Mouse (Mus musculus) kidney, adult 11 months (tissue): ENCODE measurements around the gene Tmem150c.

Source experiments
- DNase-seq: peaks from one replicate; pipeline ENCODE4 v3.0.0; 2022

Tmem150c gene

DNA sequence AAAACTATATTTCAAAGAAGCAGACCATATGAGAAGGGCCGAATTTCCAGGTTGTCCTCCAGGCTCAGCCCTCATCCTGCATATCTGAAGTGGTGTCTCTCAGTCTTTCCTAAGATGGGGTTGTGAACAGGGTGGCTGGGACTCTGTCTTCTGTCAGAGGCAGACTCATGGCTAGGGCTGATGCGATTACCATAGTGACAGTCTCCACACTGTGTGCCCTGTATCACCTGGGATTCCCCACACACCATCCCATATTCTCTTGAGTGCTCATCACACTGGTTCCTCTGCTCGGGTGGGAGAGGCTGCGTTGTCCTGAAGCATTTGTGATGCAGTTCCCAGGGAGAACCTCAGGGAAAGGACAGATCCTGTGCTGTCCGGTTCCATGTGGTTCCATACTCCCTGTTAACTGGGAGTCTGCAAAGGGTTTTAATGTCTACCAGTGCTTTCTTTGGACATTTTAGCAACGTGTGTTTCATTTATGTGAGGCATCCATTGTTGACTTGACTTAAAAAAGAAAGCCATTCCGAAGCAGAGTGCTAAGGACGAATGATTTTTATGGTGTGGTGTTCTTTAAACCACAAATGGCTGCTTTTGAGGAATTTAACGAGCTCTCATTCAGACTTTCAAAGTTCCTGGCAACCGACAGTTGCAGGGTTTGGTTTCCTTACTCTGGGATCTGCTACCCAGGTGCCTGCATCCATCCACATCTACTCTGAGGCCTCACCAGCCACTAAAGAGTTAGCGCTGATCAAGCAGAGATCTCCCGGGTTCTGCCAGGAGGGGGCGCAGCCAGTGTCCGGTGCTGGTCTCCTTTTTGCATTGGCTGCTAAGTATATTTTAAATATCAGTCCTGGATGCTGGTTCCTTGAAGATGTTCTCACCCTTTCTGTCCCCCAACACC lies 7.2 kb upstream of the Tmem150c start:
- DNase-seq: no peak

DNA sequence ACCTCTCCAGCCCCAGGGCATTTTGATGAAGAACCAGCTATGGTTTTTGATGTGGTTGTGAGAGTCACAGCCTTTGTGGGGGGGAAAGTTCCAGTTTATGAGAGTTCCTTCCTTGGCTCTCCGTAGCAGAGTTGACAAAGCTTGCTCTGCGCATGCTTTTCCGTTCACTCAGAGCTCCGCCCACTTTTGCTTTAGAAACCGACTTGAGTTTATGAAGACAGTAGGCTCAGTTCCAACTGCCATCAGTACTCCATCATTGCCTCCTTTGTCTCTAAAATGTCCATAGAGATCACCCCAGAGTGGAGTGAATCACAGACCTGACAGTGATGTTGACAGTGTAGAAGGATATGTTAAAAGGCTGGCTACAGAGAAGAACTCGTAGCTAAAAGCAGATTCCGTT lies 3.8 kb upstream of the Tmem150c start:
- DNase-seq: no peak

DNA sequence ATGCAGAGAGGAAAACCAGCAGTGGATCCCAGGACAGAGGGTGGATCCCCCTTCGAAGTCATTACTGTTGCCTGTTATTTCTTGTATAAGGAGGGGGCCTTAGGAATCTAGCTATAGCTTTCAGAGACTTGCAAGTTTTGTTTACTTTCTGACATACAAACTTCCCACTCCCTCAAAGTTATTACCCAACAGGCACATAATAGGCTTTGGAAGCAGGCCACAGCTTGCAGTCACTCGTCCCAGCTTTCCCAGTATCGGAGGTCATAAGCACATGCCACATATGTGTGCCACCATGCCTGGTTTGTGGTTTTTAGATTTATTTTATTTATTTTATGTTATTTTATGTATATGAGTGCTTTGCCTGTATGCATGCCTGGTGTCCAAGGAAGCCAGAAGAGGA lies 3.2 kb upstream of the Tmem150c start:
- no peak for DNase-seq

DNA sequence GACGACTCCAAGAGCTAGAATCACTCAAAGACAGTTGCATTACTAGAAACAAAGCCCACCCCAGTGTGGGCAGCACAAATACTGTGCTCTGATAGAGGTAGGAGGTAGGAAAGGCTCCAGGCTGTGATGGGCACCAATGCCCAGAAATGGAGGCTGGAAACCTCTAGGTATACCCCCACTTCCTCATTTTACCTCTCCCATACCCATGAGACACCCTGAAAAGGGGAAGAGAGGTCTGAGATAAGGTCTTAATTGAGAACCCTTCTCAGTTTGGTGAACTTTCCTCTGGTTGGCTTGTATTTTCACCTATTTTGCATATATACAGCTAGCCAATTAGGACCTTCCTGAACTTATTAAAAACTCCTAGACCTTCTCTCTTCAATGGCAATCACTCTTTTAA lies 2.4 kb upstream of the Tmem150c start:
- no peak for DNase-seq

DNA sequence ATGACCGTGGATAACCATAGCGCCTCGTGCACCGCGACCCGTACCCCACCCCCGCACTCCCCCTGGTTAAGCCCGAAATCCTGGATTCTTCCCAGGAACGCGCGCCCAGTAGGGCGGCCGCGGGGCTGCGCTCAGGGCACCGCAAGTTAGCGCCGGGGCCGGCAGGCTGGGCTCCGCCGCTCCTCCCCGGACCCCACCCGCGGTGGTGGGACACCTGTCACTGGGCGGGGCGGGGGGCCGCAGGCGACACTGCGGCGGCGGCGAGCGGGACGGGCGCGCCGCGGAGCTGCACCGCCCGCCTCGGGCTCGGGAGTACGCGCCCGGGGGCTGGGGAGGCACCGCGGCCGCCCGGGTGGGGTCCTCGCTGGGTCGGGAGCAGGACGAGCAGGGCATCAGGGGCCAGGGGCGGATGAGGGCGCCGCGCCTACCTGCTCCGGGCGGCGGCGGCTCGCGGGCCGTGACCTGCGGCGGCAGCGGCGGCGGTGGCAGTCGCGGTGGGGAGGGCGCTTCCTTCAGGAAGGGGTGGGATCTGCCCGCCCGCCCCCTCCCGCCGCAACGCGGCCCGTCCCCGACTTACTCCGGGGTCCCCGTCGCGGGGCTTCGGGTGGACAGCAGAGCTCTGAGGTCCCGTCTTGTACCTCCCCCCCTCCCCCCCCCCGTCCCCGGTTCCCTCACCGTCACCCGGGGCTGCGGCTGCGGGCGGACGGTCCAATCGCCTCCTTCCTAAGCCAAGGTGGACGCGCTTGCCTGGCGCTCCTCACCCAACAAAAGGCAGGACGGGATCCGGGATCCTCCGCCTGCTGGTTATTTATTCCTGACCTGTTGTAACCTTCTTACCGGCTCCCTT lies 594 bp downstream of the Tmem150c start:
- DNase-seq: peak; percentile 31

DNA sequence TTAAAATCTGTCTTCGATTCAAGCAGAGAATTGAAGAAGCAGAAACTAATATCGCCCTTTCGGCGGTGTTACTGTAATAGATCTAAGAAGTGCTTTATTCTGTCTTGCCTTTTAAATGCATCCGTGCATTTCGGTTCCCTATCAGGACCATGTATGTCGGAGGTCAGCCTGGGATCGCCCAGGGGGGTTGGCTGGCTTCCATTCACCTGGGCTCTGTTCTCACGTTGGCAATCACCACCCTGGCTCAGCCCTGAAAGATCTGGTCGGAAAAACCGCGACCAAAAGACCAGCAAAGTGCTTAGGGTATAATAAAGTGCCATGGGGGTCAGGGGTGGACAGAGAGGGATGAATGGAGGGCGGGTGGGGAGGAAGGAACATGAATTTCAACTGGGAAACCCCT lies 1.3 kb downstream of the Tmem150c start:
- peak; percentile 10 for DNase-seq

DNA sequence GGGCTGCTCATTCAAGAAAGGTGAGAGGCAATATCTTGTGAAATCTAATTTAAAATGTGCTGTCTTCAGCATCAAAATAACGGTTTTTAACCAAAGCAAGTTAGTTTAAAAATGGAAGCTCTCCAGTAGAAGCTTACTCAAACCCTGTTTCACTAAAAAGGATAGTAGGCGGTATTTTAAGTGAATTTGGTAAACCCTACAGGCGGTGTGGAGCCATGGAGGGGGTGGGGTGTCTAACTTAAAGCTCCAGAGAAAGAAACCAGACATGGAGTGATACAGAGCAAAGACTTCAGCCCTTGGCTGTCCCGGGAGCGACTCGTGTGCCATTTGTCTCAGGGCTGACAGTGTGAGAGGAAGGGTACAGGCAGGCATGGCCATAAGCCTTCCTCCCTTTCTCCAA lies 4.0 kb downstream of the Tmem150c start:
- DNase-seq: no peak

DNA sequence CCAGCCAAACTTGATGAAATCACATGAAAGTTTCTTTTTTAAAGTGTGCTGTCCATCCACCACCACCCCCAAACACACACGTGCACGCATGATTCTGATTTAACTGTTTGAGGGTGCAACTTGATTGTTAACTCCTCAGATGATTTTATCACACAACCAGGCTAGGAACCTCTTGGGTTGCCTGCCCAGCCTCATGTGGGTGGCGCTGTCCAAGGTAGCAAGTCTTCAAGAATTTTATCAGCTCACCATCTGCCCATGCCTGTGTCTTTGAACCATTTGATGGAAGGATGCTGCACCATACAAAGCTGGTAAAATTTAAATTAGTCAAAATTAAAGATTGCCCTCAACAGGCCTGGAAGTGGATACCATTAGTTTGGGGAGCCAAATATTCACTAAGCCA lies 9.6 kb downstream of the Tmem150c start:
- DNase-seq: no peak

DNA sequence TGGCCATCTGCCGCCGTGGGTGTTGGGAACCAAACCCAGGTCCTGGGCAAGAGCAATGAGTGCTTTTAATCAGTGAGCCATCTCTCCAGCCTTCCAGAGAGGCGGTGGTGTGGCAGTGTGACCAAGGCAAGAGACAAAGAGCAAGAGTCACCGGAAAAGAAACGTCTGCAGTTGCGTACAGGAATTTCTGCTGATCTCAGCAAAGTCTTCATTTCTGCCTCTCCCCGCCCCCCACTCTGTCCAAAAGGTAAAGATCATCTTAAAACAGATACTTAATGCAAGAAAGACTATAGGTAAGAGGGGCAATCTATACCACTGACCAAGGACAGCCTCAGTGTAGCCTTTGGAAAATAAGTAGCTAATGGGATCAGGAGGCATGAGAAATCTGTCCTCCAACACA lies 14.8 kb downstream of the Tmem150c start:
- DNase-seq: no peak

DNA sequence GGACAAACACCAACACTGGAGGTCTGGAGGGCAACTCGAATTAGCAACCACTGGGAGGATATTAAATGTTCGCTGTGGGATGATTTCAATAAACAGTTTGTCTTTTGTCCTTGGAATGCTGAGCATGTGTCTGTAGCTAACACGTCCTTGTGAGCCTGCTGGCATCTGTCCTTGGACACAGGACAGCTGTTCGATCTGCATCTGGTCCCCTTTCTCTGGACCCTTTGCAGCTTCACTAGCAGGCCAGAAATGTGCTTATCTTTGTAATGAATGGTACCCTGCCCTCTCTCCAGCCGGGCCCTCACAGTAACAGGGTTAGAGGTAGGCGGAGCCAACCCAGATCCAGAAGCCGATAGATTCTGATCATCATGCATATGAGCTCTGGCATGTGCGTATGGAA lies 32.3 kb downstream of the Tmem150c start:
- DNase-seq: no peak

DNA sequence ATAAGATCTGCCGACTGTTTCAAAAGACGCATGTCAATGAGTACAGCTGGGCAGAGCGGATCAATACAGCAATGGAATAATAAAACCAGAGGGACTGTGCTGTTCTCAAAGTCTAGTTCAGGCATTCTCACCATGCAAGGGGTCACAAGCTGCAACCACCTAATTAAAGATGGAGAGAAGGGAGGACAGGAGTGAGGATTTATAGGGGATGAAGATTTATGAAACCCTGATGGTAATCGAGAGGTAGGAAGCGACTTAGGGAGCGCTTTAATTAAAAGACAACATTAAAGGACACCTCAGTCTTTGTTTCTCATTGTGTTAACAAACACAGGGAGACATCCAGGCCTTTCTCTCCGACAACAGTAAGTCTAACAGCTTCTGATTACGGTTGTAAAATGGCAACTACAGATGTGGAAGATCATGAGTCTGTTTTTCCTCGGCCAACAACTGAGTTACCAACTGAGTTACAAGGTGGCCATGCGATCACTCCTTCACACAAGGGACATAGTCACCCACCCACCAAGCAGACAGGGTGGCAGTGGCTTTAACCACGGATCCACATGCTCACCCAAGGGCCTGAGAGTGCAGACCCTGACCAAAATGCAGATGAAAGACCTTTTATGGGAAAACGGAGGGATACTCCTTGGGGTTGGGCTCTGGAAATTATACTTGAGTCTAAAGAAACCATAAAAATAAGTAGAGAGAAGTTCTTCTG lies 34.0 kb downstream of the Tmem150c start:
- no peak for DNase-seq

DNA sequence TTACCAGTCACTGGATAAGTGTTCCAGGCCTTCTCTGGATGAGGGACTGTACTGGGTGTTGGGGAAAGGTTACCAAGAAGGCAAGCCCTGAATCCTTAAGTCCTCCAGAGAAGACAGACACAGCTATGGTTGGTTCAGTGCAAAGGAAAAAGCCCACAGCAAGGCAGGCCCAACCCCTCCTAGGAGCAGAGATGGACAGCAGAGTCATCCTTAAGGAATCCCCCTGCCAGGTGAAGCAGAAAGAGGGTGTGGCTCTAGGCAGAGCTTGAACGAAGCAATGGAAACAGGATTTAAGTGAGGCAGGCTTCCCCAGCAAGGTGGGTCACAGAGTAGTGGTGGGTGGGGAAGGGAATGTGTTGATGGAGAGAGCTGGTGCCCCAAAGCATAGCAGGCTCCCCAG lies 35.1 kb downstream of the Tmem150c start:
- no peak for DNase-seq

DNA sequence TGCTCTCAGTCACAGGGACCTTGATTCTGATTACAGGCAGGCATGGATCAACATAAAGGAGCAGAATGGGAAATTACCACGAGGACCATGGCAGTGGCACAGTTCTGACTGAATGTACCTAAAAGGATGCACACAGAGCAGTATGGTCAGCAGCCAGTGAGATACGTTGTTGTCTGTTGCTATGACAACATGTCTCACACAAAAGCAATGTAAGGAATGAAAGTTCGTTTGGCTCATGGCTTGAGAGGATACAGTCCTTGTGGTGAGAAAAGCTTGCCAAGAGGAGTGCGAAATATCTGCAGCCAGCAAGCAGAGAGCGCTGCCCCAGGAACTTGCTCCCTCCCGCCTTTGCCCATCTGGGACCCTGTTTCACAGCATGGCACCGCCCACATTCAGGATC lies 36.3 kb downstream of the Tmem150c start:
- DNase-seq: no peak

DNA sequence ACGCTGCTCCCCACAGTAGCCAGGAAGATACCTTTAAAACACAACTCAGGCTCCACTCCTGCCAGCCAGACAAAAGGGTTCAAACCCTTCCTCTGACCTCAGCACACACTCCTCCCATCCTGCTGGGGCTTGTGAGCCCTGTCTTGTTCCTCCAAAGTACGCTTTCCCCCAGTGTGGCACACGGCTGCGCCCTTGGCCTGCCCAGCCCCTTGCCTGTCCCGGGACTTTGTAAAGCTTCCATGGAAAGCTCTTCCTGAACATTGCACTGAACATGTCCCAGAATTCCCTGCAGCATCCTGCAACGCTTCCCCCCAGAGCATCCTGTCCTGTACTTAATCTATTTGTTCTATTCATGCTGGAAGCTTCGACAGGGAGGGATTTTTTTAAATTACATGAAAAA lies 38.4 kb downstream of the Tmem150c start:
- DNase-seq: no peak

DNA sequence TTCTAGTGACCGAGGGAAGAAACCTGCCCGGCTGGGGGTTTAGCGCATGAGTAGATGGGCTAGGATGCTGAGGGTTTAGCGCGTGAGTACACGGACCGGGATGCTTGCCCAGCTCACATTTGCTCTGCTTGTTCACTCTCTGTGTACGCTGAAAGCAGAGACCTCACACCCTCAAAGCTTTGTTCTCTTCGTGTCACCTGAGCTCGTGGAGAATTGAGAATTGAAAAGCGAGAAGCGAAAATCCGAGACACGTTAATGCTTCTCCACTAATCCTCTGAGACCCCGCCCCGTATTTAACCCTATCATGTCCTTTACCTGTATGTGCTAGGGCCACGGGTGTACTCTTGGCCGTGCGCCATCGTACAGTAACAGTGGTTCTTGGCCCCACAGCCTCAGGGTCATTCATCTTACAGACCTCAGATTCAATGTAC lies 38.9 kb downstream of the Tmem150c start:
- no peak for DNase-seq

DNA sequence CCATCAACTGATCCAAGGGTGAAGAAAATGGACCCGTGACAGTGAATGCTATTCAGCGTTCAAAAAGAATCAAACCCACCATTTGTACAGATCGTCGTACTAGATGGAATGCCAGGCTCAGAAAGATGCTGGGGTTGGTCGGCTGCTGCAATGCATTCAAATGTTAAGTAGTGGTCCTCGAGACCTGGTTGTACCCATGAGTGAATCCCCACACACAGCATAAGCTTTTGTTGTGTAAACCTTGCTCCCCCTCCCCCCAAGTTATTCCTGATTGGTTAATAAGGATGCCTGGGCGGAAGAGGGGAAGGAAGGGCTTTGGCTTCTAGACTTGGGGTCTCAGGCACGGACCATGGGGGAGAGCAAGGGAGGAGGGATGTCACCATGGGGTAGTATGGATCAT lies 40.3 kb downstream of the Tmem150c start:
- no peak for DNase-seq

DNA sequence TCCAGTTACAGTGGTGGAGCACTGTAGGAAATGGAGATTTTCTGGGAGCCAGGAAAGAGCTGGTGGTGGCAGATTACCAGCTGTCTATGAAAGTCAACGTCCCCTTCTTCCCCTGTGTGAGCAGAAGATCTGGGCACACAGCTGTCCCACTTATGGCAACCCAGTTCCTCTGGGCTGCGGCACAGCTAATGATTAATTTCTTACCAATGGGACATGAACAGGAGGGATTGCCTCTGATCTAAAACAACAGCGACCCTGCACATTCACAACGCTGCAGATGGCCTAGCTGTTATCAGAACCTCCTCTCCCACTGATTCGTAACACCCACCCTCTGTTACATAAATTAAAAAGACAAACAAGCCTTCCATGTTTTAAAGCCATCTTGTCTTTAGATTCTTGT lies 46.2 kb downstream of the Tmem150c start:
- no peak for DNase-seq

DNA sequence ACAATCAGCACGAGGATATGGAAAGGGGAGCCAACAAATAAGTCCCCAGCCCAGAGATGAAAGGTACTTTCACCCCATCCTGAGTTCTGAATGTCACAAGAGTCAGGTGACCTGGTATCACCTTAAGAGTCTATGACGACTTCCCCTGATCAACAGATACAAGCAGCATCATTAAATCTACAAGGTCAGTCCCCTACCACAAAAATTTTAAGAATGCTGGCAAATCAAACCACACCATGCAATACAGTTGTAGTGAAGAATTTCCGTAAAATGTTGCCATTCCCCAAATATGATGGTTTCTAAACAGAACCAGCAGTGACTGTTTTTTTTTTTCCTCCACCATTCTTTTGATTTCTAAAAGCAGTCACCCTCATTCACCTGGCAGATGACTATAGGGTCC lies 49.0 kb downstream of the Tmem150c start:
- DNase-seq: no peak

DNA sequence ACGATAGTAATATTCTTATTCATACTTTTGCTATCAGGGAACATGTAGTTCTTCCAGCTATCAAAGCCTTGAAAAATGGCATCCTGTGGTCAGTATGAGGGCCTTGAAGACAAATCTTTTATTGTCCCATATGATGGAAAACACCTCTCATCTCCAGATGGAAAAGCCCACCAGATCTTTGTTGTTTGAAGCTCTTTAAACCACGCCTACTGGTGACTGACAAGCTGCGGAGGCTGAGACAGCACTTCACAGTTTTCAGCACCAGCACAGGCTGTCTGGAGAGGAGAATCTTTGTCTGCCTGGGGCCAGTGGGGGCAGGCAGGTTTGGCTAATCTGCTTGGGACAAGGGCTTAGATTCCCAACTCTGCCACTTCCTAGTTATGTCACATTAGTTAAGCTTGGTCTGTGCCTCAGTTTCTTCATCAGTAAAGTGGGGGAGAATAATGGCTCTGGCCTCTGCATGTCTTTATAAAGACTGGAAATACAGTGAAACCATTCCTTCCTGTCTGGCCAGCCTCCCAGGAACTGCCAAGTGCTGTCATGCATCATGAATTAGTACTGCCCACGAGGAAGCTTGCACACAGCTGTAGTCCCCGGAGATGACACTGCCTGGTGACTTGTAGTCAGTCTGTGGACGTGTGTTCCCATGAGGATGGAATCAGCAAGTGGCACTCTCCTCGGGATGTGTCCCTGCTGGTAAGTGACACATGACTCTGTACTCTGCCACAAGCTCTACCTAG lies 49.9 kb downstream of the Tmem150c start:
- no peak for DNase-seq

DNA sequence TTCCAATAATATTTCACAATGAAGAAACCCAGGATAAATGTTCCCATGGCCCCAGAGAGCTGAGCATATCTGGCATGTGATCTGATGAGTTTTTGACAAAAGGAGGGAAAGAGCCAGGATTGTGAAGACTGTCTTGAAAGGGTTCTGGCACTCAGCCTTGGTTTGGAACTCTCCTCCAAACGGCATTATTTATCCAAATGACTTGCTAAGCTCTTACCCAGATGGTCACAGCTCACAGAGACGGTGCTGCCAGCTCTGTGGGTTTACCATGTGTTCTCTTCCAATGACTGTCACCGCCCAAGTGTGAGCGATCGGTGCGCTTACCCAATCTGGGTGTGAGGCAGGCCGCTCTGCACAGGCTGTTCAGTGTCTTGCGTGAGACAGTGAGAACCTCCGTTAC lies 50.7 kb downstream of the Tmem150c start:
- DNase-seq: no peak

DNA sequence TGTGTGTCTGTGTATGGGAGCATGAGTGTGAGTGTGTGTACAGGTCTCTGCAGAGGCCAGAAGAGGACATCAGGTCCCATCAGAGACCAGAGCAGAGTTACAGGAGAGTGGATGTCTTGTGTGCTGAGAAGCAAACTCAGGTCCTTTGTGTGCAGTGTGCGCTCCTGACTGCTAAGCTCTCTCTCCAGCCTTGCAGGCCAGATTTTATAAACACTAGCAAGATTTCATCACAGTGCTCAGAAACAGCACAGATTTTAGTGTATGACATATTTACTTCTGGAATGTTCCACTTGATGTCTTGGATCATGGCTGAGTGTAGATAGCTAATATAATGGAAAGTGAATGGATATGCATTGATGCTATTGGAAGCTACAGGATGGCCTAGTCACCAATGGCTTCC lies 57.2 kb downstream of the Tmem150c start:
- DNase-seq: no peak

DNA sequence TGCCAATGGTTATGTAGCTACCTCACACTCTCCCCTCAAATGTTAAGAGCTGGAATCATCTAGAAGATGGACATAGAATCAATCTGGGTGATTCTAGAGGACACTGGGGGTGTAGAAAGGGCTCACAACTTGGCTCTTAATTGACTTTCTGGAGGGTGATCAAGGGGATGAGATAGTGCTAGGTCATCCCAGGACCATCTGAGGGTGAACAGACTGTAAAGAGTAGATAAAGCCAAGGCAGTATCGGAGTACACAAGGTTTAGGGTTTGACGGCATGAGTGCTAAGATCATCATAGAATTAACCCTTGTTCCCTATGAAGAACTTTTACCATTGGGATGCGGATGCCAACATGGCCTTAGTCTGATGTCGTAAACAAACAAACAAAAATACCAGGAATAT lies 61.6 kb downstream of the Tmem150c start:
- DNase-seq: no peak

DNA sequence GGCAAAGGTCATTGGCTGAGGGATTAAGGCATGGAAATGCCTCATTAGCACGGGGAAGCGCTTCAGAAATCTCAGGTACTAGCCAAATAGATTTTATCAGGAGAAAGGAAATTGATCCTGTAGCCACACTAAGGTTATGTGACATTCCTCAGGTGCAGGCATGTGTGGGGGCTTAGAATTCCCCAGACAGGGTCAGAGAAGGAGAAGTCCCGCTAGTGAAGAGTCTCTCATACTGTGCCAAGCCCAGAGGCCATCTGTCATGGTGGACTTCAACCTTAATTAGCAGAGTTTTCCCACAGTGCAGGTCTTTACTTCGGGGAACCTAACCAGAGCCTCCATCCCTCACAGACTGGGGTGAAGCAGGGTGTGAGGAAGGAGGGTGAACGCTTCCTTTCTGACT lies 62.7 kb downstream of the Tmem150c start:
- peak; percentile 12 for DNase-seq
